Mouse (Mus musculus): ENCODE results near the gene Aadac.

The Aadac gene

GRCm38 (mm10) chr3:60025417-60025816, at the start of gene Aadac:
Aadac (plus strand) TSS chr3:60025717.
- no peak for DNase-seq

GRCm38 (mm10) chr3:60003622-60004021, 21.9 kb upstream of the Aadac start:
- no peak for DNase-seq

GRCm38 (mm10) chr3:60006443-60006842, 19.1 kb upstream of the Aadac start, which contains the start of gene Aadacl2:
Aadacl2 (plus strand) TSS chr3:60006743.
- DNase-seq, result no peak

GRCm38 (mm10) chr3:60031511-60031910, 6.0 kb downstream of the Aadac start:
- DNase-seq, result no peak

- no peak for DNase-seq
Observed at GRCm38 (mm10) chr3:60046221-60046913, 20.9 kb downstream of the Aadac start.

- DNase-seq, result no peak
Observed at GRCm38 (mm10) chr3:60053231-60053927, 27.9 kb downstream of the Aadac start.

- no peak for DNase-seq
Observed at GRCm38 (mm10) chr3:60053931-60054330, 28.4 kb downstream of the Aadac start.

- DNase-seq, result no peak
Observed at GRCm38 (mm10) chr3:60056451-60056850, 30.9 kb downstream of the Aadac start.

- peak; percentile 21 for DNase-seq
Observed at GRCm38 (mm10) chr3:60057070-60057808, 31.7 kb downstream of the Aadac start.

GRCm38 (mm10) chr3:60057809-60058082, 32.2 kb downstream of the Aadac start:
- DNase-seq, result no peak

GRCm38 (mm10) chr3:60078883-60079415, 53.4 kb downstream of the Aadac start:
- DNase-seq, result no peak

- no peak for DNase-seq
Observed at GRCm38 (mm10) chr3:60080572-60080971, 55.1 kb downstream of the Aadac start.

- DNase-seq, result no peak
Observed at GRCm38 (mm10) chr3:60081648-60082047, 56.1 kb downstream of the Aadac start, which contains the start of gene Sucnr1. Sucnr1 (plus strand) TSS chr3:60081869.

- DNase-seq, result no peak
Observed at GRCm38 (mm10) chr3:60082746-60083145, 57.2 kb downstream of the Aadac start.

- no peak for DNase-seq
Observed at GRCm38 (mm10) chr3:60085729-60086128, 60.2 kb downstream of the Aadac start.
